Mouse (Mus musculus): ENCODE measurements around the gene Arl5c. TPM values are rescaled to one million over a fixed set of nuclear protein-coding genes. Genes with fewer than 3 reads are reported as not detected.

The Arl5c gene
- total RNA-seq, 2 experiments from 2014 or later = 1.4 to 1.7 TPM

DNA sequence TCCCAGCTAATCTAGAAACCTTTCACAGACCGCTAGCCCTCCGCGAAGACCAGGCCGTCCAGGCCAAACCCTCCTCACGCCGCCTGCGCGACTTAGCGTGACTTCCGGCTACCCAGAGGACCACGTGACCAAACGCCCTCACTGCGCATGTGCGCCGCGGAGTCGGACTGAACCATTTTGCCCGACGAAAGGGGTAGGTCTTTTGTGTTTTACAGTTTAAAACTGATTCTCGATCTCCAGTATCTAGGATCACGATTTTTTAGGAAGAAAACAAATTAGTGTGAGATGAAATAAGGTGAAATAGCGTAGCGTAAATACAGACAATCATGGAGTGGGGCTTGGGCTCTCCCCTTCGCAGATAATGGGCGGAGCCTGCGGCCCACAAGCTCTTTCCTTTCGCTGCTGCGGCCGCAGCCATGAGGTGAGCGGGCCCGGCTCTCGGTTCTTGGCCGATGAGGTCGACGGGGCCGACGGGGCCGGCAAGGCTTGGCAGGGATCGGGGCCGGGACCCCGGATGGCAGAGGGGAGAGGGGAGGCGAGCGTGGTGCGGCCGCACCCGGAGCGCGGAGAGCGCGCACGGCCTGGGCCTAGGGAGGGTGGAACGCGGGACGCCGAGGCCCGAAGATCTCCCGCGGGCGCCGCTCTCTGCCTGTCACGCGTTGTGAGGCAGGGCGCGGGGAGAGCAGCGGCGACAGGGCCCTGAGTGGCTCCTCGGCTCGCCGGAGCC is 30.8 kb upstream of the Arl5c start, which contains the start of gene Rpl19:
Rpl19 (plus strand) TSS at position 141 of the 727 bp plus-strand sequence.
- peak; percentile 92 to 93 for DNase-seq (ENCODE audit: low spot score in 2 of 2)
- Histone ChIP-seq H3K4me3 (peak within 1 kb of the TSS; percentile 83), H3K27ac (peak within 1 kb of the TSS; percentile 99)
- no peak for TF ChIP-seq CTCF (conservative IDR thresholded peaks at IDR 0.05)

DNA sequence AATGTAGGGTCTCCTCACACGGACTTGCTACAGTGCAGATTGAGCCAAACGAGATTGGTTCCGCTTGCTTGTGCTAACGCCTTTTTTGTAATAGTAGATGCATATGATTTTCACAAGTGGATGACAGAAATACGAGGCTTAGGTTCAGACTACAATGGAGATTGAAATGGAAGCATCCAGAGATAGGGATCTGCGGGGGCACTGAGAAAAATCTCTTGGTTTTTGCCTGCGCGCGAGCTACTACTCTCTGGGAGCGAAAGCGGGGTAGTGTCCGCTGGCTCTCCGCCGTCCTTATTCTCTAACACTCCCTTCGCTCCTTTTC is 30.2 kb upstream of the Arl5c start:
- DNase-seq (ENCODE audit: low spot score in 2 of 2) = no peak
- H3K27ac ChIP-seq = peak overlapping the region; percentile 99
- TF ChIP-seq CTCF (conservative IDR thresholded peaks at IDR 0.05) = no peak
- peak overlapping the region; percentile 83 for H3K4me3 ChIP-seq

DNA sequence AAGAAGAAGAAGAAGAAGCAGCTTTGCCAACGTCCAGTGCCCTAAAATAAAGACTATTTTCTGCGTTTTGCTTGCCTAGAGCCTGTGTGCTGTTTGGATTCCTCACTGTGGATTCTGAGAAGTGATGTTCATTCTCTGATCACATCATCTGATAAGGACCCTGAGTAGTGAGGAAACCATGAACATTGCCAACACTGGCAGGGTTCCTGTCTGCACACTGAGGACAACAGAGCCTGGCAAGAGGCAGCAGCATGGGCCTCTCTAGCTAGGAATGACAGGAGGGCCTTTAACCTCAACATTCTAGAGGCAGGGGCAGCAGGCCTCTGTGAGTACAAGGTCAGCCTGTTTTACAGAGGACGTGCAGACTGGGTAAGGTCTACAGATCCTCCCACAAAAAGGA is 28.5 kb upstream of the Arl5c start:
- DNase-seq (ENCODE audit: low spot score in 2 of 2) = no peak
- H3K27ac ChIP-seq = no peak overlapping the region
- no peak for TF ChIP-seq CTCF (conservative IDR thresholded peaks at IDR 0.05)
- H3K4me3 ChIP-seq = no peak overlapping the region

GRCm38 (mm10) chr11:98022555-98023371 is 26.8 kb upstream of the Arl5c start, which contains the start of gene Cacnb1:
TSS of gene Cacnb1 (minus strand) at chr11:98023034.
- Histone ChIP-seq H3K4me3 (peak within 1 kb of the TSS; percentile 99), H3K27ac (peak within 1 kb of the TSS; percentile 96)
- TF ChIP-seq CTCF (conservative IDR thresholded peaks at IDR 0.05) = no peak; the same call in 1 of the 2 replicates
- DNase-seq (ENCODE audit: low spot score in 2 of 2) = peak in 1 of 2 experiments; percentile 59

GRCm38 (mm10) chr11:98022253-98022554 is 26.2 kb upstream of the Arl5c start:
- DNase-seq (ENCODE audit: low spot score in 2 of 2) = no peak
- H3K27ac ChIP-seq = peak overlapping the region; percentile 96
- H3K4me3 ChIP-seq = peak overlapping the region; percentile 99
- TF ChIP-seq CTCF (conservative IDR thresholded peaks at IDR 0.05) = no peak

GRCm38 (mm10) chr11:98021565-98022252 is 25.7 kb upstream of the Arl5c start:
- DNase-seq (ENCODE audit: low spot score in 2 of 2) = peak; percentile 55 to 63
- peak overlapping the region; percentile 99 for H3K4me3 ChIP-seq
- peak overlapping the region; percentile 96 for H3K27ac ChIP-seq
- TF ChIP-seq CTCF (conservative IDR thresholded peaks at IDR 0.05) = no peak

- Histone ChIP-seq H3K27ac (peak overlapping the region; percentile 96), H3K4me3 (peak overlapping the region; percentile 99)
- DNase-seq (ENCODE audit: low spot score in 2 of 2) = no peak
- TF ChIP-seq CTCF (conservative IDR thresholded peaks at IDR 0.05) = no peak
These were observed 25.1 kb upstream of the Arl5c start for GRCm38 (mm10) chr11:98021118-98021517.

- TF ChIP-seq CTCF (conservative IDR thresholded peaks at IDR 0.05) = peak; percentile 29
- H3K27ac ChIP-seq = peak overlapping the region; percentile 90
These were observed 24.7 kb upstream of the Arl5c start for GRCm38 (mm10) chr11:98020710-98021109.

GRCm38 (mm10) chr11:98019883-98020610 is 24.1 kb upstream of the Arl5c start:
- Histone ChIP-seq H3K4me3 (peak overlapping the region; percentile 54), H3K27ac (peak overlapping the region; percentile 90)
- peak in 1 of 2 experiments; percentile 56 for DNase-seq (ENCODE audit: low spot score in 2 of 2)
- TF ChIP-seq CTCF (conservative IDR thresholded peaks at IDR 0.05) = no peak

More at GRCm38 (mm10) chr11:98020710-98021109, 24.7 kb upstream of the Arl5c start:
- DNase-seq (ENCODE audit: low spot score in 2 of 2) = no peak
- peak overlapping the region; percentile 54 for H3K4me3 ChIP-seq

DNA sequence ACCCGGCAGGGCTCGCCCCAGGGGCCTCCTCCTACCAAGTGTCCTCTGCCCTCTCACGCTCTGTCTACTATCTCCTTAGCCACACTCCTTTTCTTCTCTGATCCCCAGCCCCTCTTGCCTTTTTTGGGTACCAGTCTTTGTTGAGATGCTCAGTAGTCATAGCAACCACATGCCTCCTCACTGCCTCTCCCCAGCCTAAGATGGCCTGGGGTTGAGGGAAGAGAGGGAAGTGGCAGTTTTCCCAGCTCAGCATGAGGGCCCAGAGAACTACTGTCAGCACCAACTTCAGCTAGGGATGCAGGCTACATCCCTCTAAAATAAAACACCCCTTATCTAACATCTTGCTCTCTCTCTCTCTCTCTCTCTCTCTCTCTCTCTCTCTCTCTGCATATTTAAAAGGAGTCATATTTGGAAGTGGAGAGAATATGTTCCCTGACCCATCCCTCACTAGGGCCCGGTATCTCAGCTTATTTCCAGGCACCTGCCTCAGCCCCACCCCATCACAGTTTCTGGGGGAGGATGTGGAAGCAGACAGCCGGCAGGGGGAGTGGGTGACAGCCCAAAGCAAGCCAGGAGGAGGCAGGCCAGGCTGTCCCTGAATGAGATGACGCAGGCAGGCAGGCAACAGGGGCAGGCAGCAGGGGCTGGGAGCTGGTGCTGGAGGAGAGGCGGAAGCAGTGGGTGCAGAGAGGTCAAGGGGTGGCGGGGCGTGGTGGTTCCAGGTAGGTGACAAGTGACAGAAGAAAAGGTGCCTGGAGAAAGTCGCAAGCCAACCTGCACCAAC is 23.1 kb upstream of the Arl5c start:
- Histone ChIP-seq H3K27ac (peak overlapping the region; percentile 90), H3K4me3 (peak overlapping the region; percentile 54)
- TF ChIP-seq CTCF (conservative IDR thresholded peaks at IDR 0.05) = peak; percentile 60

GRCm38 (mm10) chr11:98018222-98018621 is 22.2 kb upstream of the Arl5c start:
- Histone ChIP-seq H3K27ac (peak overlapping the region; percentile 90; the same call in 1 of the 2 replicates), H3K4me3 (no peak overlapping the region; the same call in 1 of the 2 replicates)
- TF ChIP-seq CTCF (conservative IDR thresholded peaks at IDR 0.05) = peak; percentile 14; the same call in 1 of the 2 replicates
- no peak for DNase-seq (ENCODE audit: low spot score in 2 of 2)

More for the DNA sequence above, 23.1 kb upstream of the Arl5c start:
- peak; percentile 78 to 90 for DNase-seq (ENCODE audit: low spot score in 2 of 2)

Measured in layer of hippocampus, adult 2 months (tissue).